Mouse (Mus musculus): Measurements from ENCODE around the gene Plekho1. TPM values are rescaled to one million over a fixed set of nuclear protein-coding genes. Genes with fewer than 3 reads are reported as not detected.
A peak's percentile ranks its signal among the peaks of the same experiment; 100 is the strongest.
"Not testable (repeated sequence)": the region's sequence is repeated elsewhere in the genome, so short reads cannot be mapped to it uniquely, and the experiment has no call there.

The Plekho1 gene
- polyA plus RNA-seq, 1 experiment from 2014 or later, result 95.1 TPM

GRCm38 (mm10) chr3:95953522-95953921 is 42.3 kb downstream of the Plekho1 start:
- no peak overlapping the region for H3K4me3 ChIP-seq (replicated peaks)
- H3K27me3 ChIP-seq, result no peaks in the 10 kb centered on the region
- H3K36me3 ChIP-seq (replicated peaks), result peaks cover 7% of the 10 kb centered on the region; the same call in 1 of the 2 replicates
- peak overlapping the region; percentile 73 for H3K27ac ChIP-seq
- ATAC-seq (ENCODE audit: low FRiP score), result no peak
- H3K4me1 ChIP-seq, result peaks cover 16% of the 10 kb centered on the region
- 0 out of 2 replicates have a peak overlapping the region, but pooled peaks have one; percentile 0 for H3K4me2 ChIP-seq
- 60% methylated on average over 3 of the region's 3 CpGs for WGBS
- H3K9me3 ChIP-seq, result no peaks in the 10 kb centered on the region
- peak overlapping the region; percentile 17; the same call in 1 of the 2 replicates for H3K9ac ChIP-seq

GRCm38 (mm10) chr3:95953023-95953422 is 42.8 kb downstream of the Plekho1 start:
- Histone ChIP-seq H3K4me3 (replicated peaks) (no peak overlapping the region), H3K27ac (peak overlapping the region; percentile 73), H3K27me3 (no peaks in the 10 kb centered on the region), H3K9ac (peak overlapping the region; percentile 17; the same call in 1 of the 2 replicates), H3K9me3 (no peaks in the 10 kb centered on the region), H3K36me3 (replicated peaks) (peaks cover 8% of the 10 kb centered on the region), H3K4me2 (0 out of 2 replicates have a peak overlapping the region, but pooled peaks have one; percentile 0), H3K4me1 (peaks cover 16% of the 10 kb centered on the region)
- ATAC-seq (ENCODE audit: low FRiP score), result no peak

- Histone ChIP-seq H3K9ac (peak overlapping the region; percentile 66), H3K4me1 (peaks cover 16% of the 10 kb centered on the region), H3K27ac (peak overlapping the region; percentile 99), H3K4me3 (replicated peaks) (peak overlapping the region; percentile 51), H3K4me2 (peak overlapping the region; percentile 71)
- not testable (repeated sequence) for H3K27me3 ChIP-seq; H3K9me3 ChIP-seq; H3K36me3 ChIP-seq (replicated peaks)
- peak; percentile 24 for ATAC-seq (ENCODE audit: low FRiP score)
- 75% methylated on average over 12 of the region's 12 CpGs for WGBS
Observed at GRCm38 (mm10) chr3:95951566-95951965, 44.2 kb downstream of the Plekho1 start.

GRCm38 (mm10) chr3:95950763-95951551 is 44.8 kb downstream of the Plekho1 start:
- Histone ChIP-seq H3K4me2 (peak overlapping the region; percentile 71), H3K27me3 (no peaks in the 10 kb centered on the region), H3K9ac (peak overlapping the region; percentile 66), H3K9me3 (no peaks in the 10 kb centered on the region), H3K4me3 (replicated peaks) (peak overlapping the region; percentile 51), H3K4me1 (peaks cover 16% of the 10 kb centered on the region), H3K27ac (peak overlapping the region; percentile 99), H3K36me3 (replicated peaks) (peaks cover 15% of the 10 kb centered on the region)
- peak; percentile 95 for ATAC-seq (ENCODE audit: low FRiP score)
- 3% methylated on average over 49 of the region's 49 CpGs for WGBS

GRCm38 (mm10) chr3:95948325-95948724 is 47.5 kb downstream of the Plekho1 start:
- H3K9ac ChIP-seq, result no peak overlapping the region
- ATAC-seq (ENCODE audit: low FRiP score), result no peak
- no peak overlapping the region for H3K27ac ChIP-seq
- no peak overlapping the region for H3K4me2 ChIP-seq
- H3K4me3 ChIP-seq (replicated peaks), result no peak overlapping the region
- 92% methylated on average over 5 of the region's 5 CpGs for WGBS
- no peaks in the 10 kb centered on the region for H3K9me3 ChIP-seq
- peaks cover 13% of the 10 kb centered on the region for H3K4me1 ChIP-seq
- H3K27me3 ChIP-seq, result no peaks in the 10 kb centered on the region
- peaks cover 33% of the 10 kb centered on the region for H3K36me3 ChIP-seq (replicated peaks)

GRCm38 (mm10) chr3:95945731-95946240 is 50.0 kb downstream of the Plekho1 start:
- H3K4me3 ChIP-seq (replicated peaks), result no peak overlapping the region
- H3K4me2 ChIP-seq, result no peak overlapping the region
- no peaks in the 10 kb centered on the region for H3K4me1 ChIP-seq
- H3K36me3 ChIP-seq (replicated peaks), result peaks cover 59% of the 10 kb centered on the region
- no peaks in the 10 kb centered on the region for H3K9me3 ChIP-seq
- no peak for ATAC-seq (ENCODE audit: low FRiP score)
- no peak overlapping the region for H3K9ac ChIP-seq
- H3K27me3 ChIP-seq, result no peaks in the 10 kb centered on the region
- no peak overlapping the region for H3K27ac ChIP-seq
- 84% methylated on average over 14 of the region's 14 CpGs for WGBS

GRCm38 (mm10) chr3:95944742-95945141 is 51.1 kb downstream of the Plekho1 start:
- Histone ChIP-seq H3K4me2 (no peak overlapping the region), H3K4me3 (replicated peaks) (no peak overlapping the region), H3K9me3 (no peaks in the 10 kb centered on the region), H3K4me1 (no peaks in the 10 kb centered on the region), H3K27ac (no peak overlapping the region), H3K9ac (no peak overlapping the region), H3K36me3 (replicated peaks) (peaks cover 69% of the 10 kb centered on the region), H3K27me3 (no peaks in the 10 kb centered on the region)
- WGBS, result 93% methylated on average over 8 of the region's 8 CpGs
- ATAC-seq (ENCODE audit: low FRiP score), result no peak

GRCm38 (mm10) chr3:95943226-95943625 is 52.6 kb downstream of the Plekho1 start:
- Histone ChIP-seq H3K4me1 (no peaks in the 10 kb centered on the region), H3K9ac (no peak overlapping the region), H3K36me3 (replicated peaks) (peaks cover 77% of the 10 kb centered on the region), H3K4me2 (no peak overlapping the region), H3K9me3 (no peaks in the 10 kb centered on the region), H3K27ac (no peak overlapping the region), H3K4me3 (replicated peaks) (no peak overlapping the region), H3K27me3 (no peaks in the 10 kb centered on the region)
- no peak for ATAC-seq (ENCODE audit: low FRiP score)
- 91% methylated on average over 7 of the region's 7 CpGs for WGBS

GRCm38 (mm10) chr3:95942749-95943148 is 53.1 kb downstream of the Plekho1 start:
- Histone ChIP-seq H3K27me3 (no peaks in the 10 kb centered on the region), H3K4me1 (no peaks in the 10 kb centered on the region), H3K27ac (no peak overlapping the region), H3K9ac (no peak overlapping the region), H3K9me3 (no peaks in the 10 kb centered on the region), H3K4me2 (no peak overlapping the region), H3K4me3 (replicated peaks) (no peak overlapping the region), H3K36me3 (replicated peaks) (peaks cover 81% of the 10 kb centered on the region)
- WGBS, result 87% methylated on average over 6 of the region's 6 CpGs
- no peak for ATAC-seq (ENCODE audit: low FRiP score)

- H3K27ac ChIP-seq, result no peak overlapping the region
- no peak for ATAC-seq (ENCODE audit: low FRiP score)
- no peaks in the 10 kb centered on the region for H3K27me3 ChIP-seq
- H3K9me3 ChIP-seq, result no peaks in the 10 kb centered on the region
- no peak overlapping the region for H3K9ac ChIP-seq
- no peak overlapping the region for H3K4me2 ChIP-seq
- WGBS, result 93% methylated on average over 15 of the region's 15 CpGs
- H3K4me1 ChIP-seq, result no peaks in the 10 kb centered on the region
- H3K36me3 ChIP-seq (replicated peaks), result peaks cover 88% of the 10 kb centered on the region
- H3K4me3 ChIP-seq (replicated peaks), result no peak overlapping the region
Observed at GRCm38 (mm10) chr3:95938835-95939234, 57.0 kb downstream of the Plekho1 start.
